Comparison of ENCODE assay signal across 7 mouse cellular contexts in genomic region chr3:142282706-142283105, GRCm38 (mm10).
DNase-seq lines count a peak whose midpoint lies in the region.

No protein-coding gene starts in this region.

- peak; percentile 28 for DNase-seq in WW6 (ENCODE audit: low read depth, low spot score)
- DNase-seq in cerebellum, adult 9-11 months, result peak; percentile 30
- DNase-seq in frontal cortex, adult 2 months (ENCODE audit: extremely low spot score in 1 of 2, low spot score in 1 of 2), result peak; percentile 50 to 87
- DNase-seq in induced T-regulatory cell, adult 2 months (ENCODE audit: low read depth), result peak; percentile 73
- DNase-seq in left cerebral cortex, adult 8-10 months (ENCODE audit: low spot score in 2 of 2), result peak; percentile 33 to 41
- peak; percentile 79 to 82 for DNase-seq in right cerebral cortex, adult 2 months (ENCODE audit: low spot score in 2 of 2)

- peak overlapping the region; percentile 14; the same call in 1 of the 2 replicates for H3K4me3 ChIP-seq in macrophage (ENCODE audit: inconsistent target)

- WGBS in macrophage (ENCODE audit: missing documents), result 15% methylated on average over 9 of the region's 9 CpGs

- H3K36me3 ChIP-seq in macrophage (ENCODE audit: inconsistent target), result no peaks in the 10 kb centered on the region

- no peaks in the 10 kb centered on the region for H3K79me2 ChIP-seq in macrophage (ENCODE audit: inconsistent target)

- no peak overlapping the region for H3K27ac ChIP-seq in macrophage

Comparison
In these comparisons a context has a peak if more than half of its experiments do, and no peak if none do; other contexts are left out.
1. DNase-seq: peak in every context shown above with its lines; median percentile 80 in right cerebral cortex, adult 2 months; 73 in induced T-regulatory cell, adult 2 months; 68 in frontal cortex, adult 2 months; 37 in left cerebral cortex, adult 8-10 months; 30 in cerebellum, adult 9-11 months; 28 in WW6.